Mouse (Mus musculus) heart, adult 9 months (tissue): ENCODE data around the gene Anks3.

Source experiments
- DNase-seq, 2 experiments: peaks; one replicate each; pipeline ENCODE4 v3.0.0; 2022; ENCODE audit warnings: low spot score in 2 of 2

The Anks3 gene

GRCm38 (mm10) chr16:4896249-4897027 is 67.6 kb downstream of the Anks3 start:
- peak; percentile 88 to 90 for DNase-seq

GRCm38 (mm10) chr16:4894201-4894908 is 69.7 kb downstream of the Anks3 start:
- DNase-seq: peak in 1 of 2 experiments; percentile 51

- no peak for DNase-seq
These were observed 71.8 kb downstream of the Anks3 start for GRCm38 (mm10) chr16:4892171-4892570.
